Mouse (Mus musculus): ENCODE results near the gene Nedd4. TPM values are rescaled to one million over a fixed set of nuclear protein-coding genes. Genes with fewer than 3 reads are reported as not detected.
A peak's percentile ranks its signal among the peaks of the same experiment; 100 is the strongest.

Nedd4 gene
- polyA plus RNA-seq, 1 experiment from 2014 or later: 555 TPM

DNA sequence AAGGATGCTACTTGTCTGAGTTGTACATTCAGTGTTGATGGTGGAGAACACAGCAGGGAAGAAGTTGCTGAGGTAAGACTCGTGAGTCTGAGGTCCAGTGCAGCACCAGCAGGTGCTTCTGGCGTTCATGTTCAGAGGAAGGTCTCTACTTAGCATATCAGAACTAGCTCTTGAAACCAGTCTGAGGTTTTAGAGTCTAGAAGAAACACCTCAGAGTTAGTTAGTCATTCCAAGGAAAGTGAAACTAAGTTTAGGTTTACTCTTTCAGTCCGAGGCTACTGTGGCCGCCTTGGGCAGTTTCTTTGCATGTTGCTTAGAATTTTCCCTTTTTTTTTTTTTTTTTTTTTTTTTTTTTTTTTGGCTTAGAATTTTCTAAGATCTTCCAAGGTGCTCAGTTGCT is 16.6 kb downstream of the Nedd4 start:
- ATAC-seq (replicated peaks; ENCODE audit: insufficient number of reproducible peaks, low FRiP score, low TSS enrichment): no peak
- 78% methylated on average over 4 of the region's 4 CpGs for WGBS (ENCODE audit: insufficient replicate concordance)
- Histone ChIP-seq H3K27ac (ENCODE audit: low read depth, low read length) (no peak overlapping the region), H3K36me3 (ENCODE audit: control insufficient read depth, insufficient read depth, low read length) (peaks cover 51% of the 10 kb centered on the region), H3K4me3 (ENCODE audit: low read depth, low read length) (no peak overlapping the region), H3K4me2 (no peak overlapping the region), H3K9me3 (replicated peaks; ENCODE audit: control insufficient read depth, low read length) (no peaks in the 10 kb centered on the region), H3K27me3 (ENCODE audit: control insufficient read depth, insufficient read depth, low read length) (no peaks in the 10 kb centered on the region), H3K9ac (ENCODE audit: low read depth, low read length) (no peak overlapping the region), H3K4me1 (ENCODE audit: control insufficient read depth, insufficient read depth, low read length) (peaks cover 6% of the 10 kb centered on the region; the same call in 1 of the 2 replicates)

DNA sequence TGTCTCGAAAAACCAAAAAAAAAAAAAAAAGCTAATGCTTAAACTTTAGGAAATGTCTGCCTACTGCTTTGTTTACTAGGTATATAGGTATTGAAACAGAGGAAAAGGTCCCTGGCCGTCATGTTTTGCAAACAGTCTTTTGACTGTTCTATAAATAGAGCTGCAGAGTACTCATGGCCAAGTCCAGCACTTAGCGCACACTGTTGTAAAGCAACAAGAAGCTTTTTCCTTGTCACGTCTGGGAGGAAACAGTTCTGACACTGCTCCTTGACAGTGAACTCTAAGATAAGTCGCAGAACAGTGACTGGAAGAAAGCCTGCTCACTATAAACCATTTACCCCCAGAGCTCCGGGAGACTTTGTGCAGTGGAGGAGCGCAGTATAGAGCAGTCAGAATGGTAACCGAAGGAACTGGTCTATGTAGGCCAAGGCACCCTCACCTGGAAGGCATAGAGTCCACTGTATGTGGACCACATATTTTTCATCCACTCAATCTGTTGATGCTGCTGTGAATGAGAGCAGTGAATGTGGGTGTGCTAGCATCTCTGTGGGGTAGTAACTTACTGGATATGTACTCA is 19.6 kb downstream of the Nedd4 start:
- Histone ChIP-seq H3K27ac (ENCODE audit: low read depth, low read length) (peak overlapping the region; percentile 65), H3K27me3 (ENCODE audit: control insufficient read depth, insufficient read depth, low read length) (no peaks in the 10 kb centered on the region), H3K36me3 (ENCODE audit: control insufficient read depth, insufficient read depth, low read length) (peaks cover 36% of the 10 kb centered on the region), H3K9me3 (replicated peaks; ENCODE audit: control insufficient read depth, low read length) (no peaks in the 10 kb centered on the region), H3K4me3 (ENCODE audit: low read depth, low read length) (no peak overlapping the region), H3K4me2 (no peak overlapping the region), H3K9ac (ENCODE audit: low read depth, low read length) (no peak overlapping the region), H3K4me1 (ENCODE audit: control insufficient read depth, insufficient read depth, low read length) (peaks cover 20% of the 10 kb centered on the region)
- no peak for ATAC-seq (replicated peaks; ENCODE audit: insufficient number of reproducible peaks, low FRiP score, low TSS enrichment)
- 66% methylated on average over 8 of the region's 8 CpGs for WGBS (ENCODE audit: insufficient replicate concordance)

DNA sequence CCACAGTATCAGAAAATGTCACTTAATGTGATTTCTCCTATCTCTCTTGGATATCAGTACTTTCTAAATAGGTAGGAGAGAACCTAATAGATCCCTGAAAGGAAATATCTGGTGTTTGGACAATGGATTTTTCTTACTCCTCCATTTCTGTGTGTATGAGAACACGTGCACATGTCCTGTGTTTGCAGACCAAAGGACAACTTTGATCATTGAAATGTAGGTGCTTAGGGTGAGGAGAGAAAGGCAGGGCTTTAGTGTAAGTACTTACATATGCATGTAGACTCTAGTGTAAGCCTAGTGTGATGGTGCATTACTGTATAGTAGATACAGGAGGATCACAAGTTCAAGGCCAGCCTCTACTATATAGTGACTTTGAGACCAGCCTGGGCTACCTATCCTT is 21.1 kb downstream of the Nedd4 start:
- H3K4me1 ChIP-seq (ENCODE audit: control insufficient read depth, insufficient read depth, low read length): peaks cover 22% of the 10 kb centered on the region
- H3K27me3 ChIP-seq (ENCODE audit: control insufficient read depth, insufficient read depth, low read length): no peaks in the 10 kb centered on the region
- H3K27ac ChIP-seq (ENCODE audit: low read depth, low read length): no peak overlapping the region
- H3K9me3 ChIP-seq (replicated peaks; ENCODE audit: control insufficient read depth, low read length): no peaks in the 10 kb centered on the region
- peaks cover 36% of the 10 kb centered on the region for H3K36me3 ChIP-seq (ENCODE audit: control insufficient read depth, insufficient read depth, low read length)
- no peak for ATAC-seq (replicated peaks; ENCODE audit: insufficient number of reproducible peaks, low FRiP score, low TSS enrichment)
- no peak overlapping the region for H3K9ac ChIP-seq (ENCODE audit: low read depth, low read length)
- WGBS (ENCODE audit: insufficient replicate concordance): 94% methylated on average over 1 of the region's 1 CpGs
- H3K4me3 ChIP-seq (ENCODE audit: low read depth, low read length): no peak overlapping the region
- H3K4me2 ChIP-seq: no peak overlapping the region

DNA sequence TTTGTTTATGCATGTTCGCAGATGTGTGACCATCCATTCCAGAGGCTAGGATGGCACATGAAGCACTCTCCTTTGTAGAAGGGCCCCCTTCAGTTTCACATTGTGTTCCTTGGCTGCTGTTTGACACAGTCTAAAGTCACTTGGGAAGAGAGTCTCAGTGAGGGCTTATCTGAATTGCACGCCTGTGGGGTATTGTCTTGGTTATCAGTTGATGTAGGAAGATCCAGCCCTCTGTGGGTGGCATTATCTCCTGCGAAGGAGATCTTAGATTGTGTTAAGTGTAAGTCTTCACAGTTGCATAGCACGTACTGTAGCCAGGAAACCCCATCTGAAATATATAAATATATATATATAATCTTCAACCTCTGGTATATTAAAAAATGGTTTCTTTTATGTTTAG is 23.1 kb downstream of the Nedd4 start:
- Histone ChIP-seq H3K27ac (ENCODE audit: low read depth, low read length) (no peak overlapping the region), H3K4me1 (ENCODE audit: control insufficient read depth, insufficient read depth, low read length) (peaks cover 22% of the 10 kb centered on the region), H3K4me3 (ENCODE audit: low read depth, low read length) (no peak overlapping the region), H3K4me2 (no peak overlapping the region), H3K9me3 (replicated peaks; ENCODE audit: control insufficient read depth, low read length) (no peaks in the 10 kb centered on the region), H3K36me3 (ENCODE audit: control insufficient read depth, insufficient read depth, low read length) (peaks cover 41% of the 10 kb centered on the region), H3K9ac (ENCODE audit: low read depth, low read length) (no peak overlapping the region), H3K27me3 (ENCODE audit: control insufficient read depth, insufficient read depth, low read length) (no peaks in the 10 kb centered on the region)
- 67% methylated on average over 4 of the region's 4 CpGs for WGBS (ENCODE audit: insufficient replicate concordance)
- ATAC-seq (replicated peaks; ENCODE audit: insufficient number of reproducible peaks, low FRiP score, low TSS enrichment): no peak

GRCm38 (mm10) chr9:72686506-72686905 is 24.4 kb downstream of the Nedd4 start:
- no peaks in the 10 kb centered on the region for H3K27me3 ChIP-seq (ENCODE audit: control insufficient read depth, insufficient read depth, low read length)
- no peak overlapping the region for H3K4me3 ChIP-seq (ENCODE audit: low read depth, low read length)
- H3K4me1 ChIP-seq (ENCODE audit: control insufficient read depth, insufficient read depth, low read length): peaks cover 22% of the 10 kb centered on the region
- peak overlapping the region; percentile 66 for H3K27ac ChIP-seq (ENCODE audit: low read depth, low read length)
- H3K4me2 ChIP-seq: no peak overlapping the region
- H3K9ac ChIP-seq (ENCODE audit: low read depth, low read length): no peak overlapping the region
- 0 out of 2 replicates have a peak, but pooled peaks have one; percentile 22 for ATAC-seq (replicated peaks; ENCODE audit: insufficient number of reproducible peaks, low FRiP score, low TSS enrichment)
- no peaks in the 10 kb centered on the region for H3K9me3 ChIP-seq (replicated peaks; ENCODE audit: control insufficient read depth, low read length)
- WGBS (ENCODE audit: insufficient replicate concordance): 58% methylated on average over 4 of the region's 4 CpGs
- peaks cover 45% of the 10 kb centered on the region for H3K36me3 ChIP-seq (ENCODE audit: control insufficient read depth, insufficient read depth, low read length)

DNA sequence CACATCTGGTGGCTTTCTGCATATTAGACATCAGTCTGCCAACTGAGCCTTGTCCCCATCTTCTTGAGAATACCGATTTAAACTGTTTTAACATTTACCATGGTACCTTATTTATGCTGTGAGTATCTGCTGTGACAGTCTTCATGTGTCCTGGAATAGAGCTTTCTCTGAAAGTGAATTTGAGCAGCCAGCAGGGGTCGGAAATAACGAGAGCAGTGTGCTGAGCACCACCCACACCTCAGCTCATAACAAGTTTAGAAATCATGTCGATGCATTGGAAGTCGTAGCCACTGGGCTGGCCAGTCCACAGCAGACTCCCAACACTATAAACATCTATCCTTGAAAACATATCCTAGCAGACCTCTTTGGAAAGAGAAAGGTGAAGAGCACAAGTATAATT is 27.4 kb downstream of the Nedd4 start:
- Histone ChIP-seq H3K27me3 (ENCODE audit: control insufficient read depth, insufficient read depth, low read length) (no peaks in the 10 kb centered on the region), H3K4me1 (ENCODE audit: control insufficient read depth, insufficient read depth, low read length) (peaks cover 26% of the 10 kb centered on the region), H3K4me3 (ENCODE audit: low read depth, low read length) (no peak overlapping the region), H3K27ac (ENCODE audit: low read depth, low read length) (no peak overlapping the region), H3K4me2 (no peak overlapping the region), H3K9me3 (replicated peaks; ENCODE audit: control insufficient read depth, low read length) (no peaks in the 10 kb centered on the region), H3K36me3 (ENCODE audit: control insufficient read depth, insufficient read depth, low read length) (peaks cover 44% of the 10 kb centered on the region), H3K9ac (ENCODE audit: low read depth, low read length) (no peak overlapping the region)
- 77% methylated on average over 5 of the region's 5 CpGs for WGBS (ENCODE audit: insufficient replicate concordance)
- ATAC-seq (replicated peaks; ENCODE audit: insufficient number of reproducible peaks, low FRiP score, low TSS enrichment): no peak

- Histone ChIP-seq H3K4me2 (no peak overlapping the region), H3K27me3 (ENCODE audit: control insufficient read depth, insufficient read depth, low read length) (no peaks in the 10 kb centered on the region), H3K4me3 (ENCODE audit: low read depth, low read length) (no peak overlapping the region), H3K27ac (ENCODE audit: low read depth, low read length) (no peak overlapping the region), H3K9ac (ENCODE audit: low read depth, low read length) (no peak overlapping the region), H3K4me1 (ENCODE audit: control insufficient read depth, insufficient read depth, low read length) (peaks cover 24% of the 10 kb centered on the region), H3K36me3 (ENCODE audit: control insufficient read depth, insufficient read depth, low read length) (peaks cover 40% of the 10 kb centered on the region), H3K9me3 (replicated peaks; ENCODE audit: control insufficient read depth, low read length) (no peaks in the 10 kb centered on the region)
- WGBS (ENCODE audit: insufficient replicate concordance): 81% methylated on average over 1 of the region's 1 CpGs
- no peak for ATAC-seq (replicated peaks; ENCODE audit: insufficient number of reproducible peaks, low FRiP score, low TSS enrichment)
Measured at GRCm38 (mm10) chr9:72690811-72691210, 28.7 kb downstream of the Nedd4 start.

DNA sequence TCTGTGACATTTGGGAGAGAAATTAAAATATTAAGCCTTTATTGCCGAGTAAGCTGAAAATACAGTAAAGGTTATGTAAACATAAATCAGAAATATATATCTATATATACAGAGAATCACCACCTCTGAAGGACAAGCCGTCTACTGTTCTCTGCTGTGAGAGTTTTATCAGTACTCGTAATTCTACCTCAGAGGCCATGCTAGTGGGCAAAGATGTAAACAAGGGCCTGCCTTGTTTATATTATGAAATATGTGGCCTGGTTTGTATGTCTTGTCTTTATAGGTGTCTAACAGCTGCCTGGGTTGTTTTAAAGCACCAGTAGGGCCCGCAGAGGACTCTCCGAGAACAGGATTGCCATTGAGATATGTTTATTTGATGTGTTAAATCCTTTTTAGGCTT is 29.8 kb downstream of the Nedd4 start:
- Histone ChIP-seq H3K27ac (ENCODE audit: low read depth, low read length) (no peak overlapping the region), H3K4me3 (ENCODE audit: low read depth, low read length) (no peak overlapping the region), H3K9me3 (replicated peaks; ENCODE audit: control insufficient read depth, low read length) (no peaks in the 10 kb centered on the region), H3K36me3 (ENCODE audit: control insufficient read depth, insufficient read depth, low read length) (peaks cover 34% of the 10 kb centered on the region), H3K4me1 (ENCODE audit: control insufficient read depth, insufficient read depth, low read length) (peaks cover 16% of the 10 kb centered on the region; the same call in 1 of the 2 replicates), H3K9ac (ENCODE audit: low read depth, low read length) (no peak overlapping the region), H3K4me2 (no peak overlapping the region), H3K27me3 (ENCODE audit: control insufficient read depth, insufficient read depth, low read length) (no peaks in the 10 kb centered on the region)
- no peak for ATAC-seq (replicated peaks; ENCODE audit: insufficient number of reproducible peaks, low FRiP score, low TSS enrichment)
- WGBS (ENCODE audit: insufficient replicate concordance): 73% methylated on average over 5 of the region's 5 CpGs

DNA sequence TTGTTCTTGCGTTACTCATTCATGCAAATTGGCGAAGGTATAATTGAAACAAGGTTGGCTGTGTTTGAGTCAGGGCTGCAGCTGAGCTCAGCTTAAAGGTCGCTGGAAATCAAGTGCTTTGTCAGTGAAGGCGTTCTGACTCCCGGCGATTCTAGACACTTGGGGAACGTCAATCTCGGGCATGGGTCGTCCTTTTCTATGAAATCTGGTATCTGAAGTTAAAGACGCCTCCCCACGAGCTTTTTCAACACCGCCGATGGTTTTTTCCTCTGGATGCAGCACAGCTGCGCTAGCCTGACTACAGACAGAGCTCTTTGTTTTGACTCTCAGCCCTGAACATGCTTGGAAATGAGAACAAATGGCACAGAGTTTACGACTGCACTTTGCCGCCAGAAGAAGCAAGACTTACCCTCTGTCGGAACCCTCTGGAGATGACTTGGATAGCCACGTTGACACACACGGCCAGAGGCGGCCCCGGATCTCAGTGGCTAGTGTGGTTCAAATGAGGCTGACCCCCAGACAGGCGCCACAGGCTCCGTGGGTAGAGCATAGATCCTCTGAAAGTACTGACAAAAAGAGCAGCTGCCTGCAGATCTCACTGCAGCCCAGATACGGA is 31.0 kb downstream of the Nedd4 start:
- no peak for ATAC-seq (replicated peaks; ENCODE audit: insufficient number of reproducible peaks, low FRiP score, low TSS enrichment)
- Histone ChIP-seq H3K9me3 (replicated peaks; ENCODE audit: control insufficient read depth, low read length) (no peaks in the 10 kb centered on the region), H3K36me3 (ENCODE audit: control insufficient read depth, insufficient read depth, low read length) (peaks cover 30% of the 10 kb centered on the region), H3K4me2 (no peak overlapping the region), H3K27ac (ENCODE audit: low read depth, low read length) (no peak overlapping the region), H3K4me1 (ENCODE audit: control insufficient read depth, insufficient read depth, low read length) (peaks cover 21% of the 10 kb centered on the region), H3K27me3 (ENCODE audit: control insufficient read depth, insufficient read depth, low read length) (no peaks in the 10 kb centered on the region), H3K9ac (ENCODE audit: low read depth, low read length) (no peak overlapping the region), H3K4me3 (ENCODE audit: low read depth, low read length) (no peak overlapping the region)
- 73% methylated on average over 24 of the region's 24 CpGs for WGBS (ENCODE audit: insufficient replicate concordance)

All from heart, embryonic 11.5 days (tissue).